Mouse (Mus musculus): ENCODE results near the gene Vamp5.

The Vamp5 gene

DNA sequence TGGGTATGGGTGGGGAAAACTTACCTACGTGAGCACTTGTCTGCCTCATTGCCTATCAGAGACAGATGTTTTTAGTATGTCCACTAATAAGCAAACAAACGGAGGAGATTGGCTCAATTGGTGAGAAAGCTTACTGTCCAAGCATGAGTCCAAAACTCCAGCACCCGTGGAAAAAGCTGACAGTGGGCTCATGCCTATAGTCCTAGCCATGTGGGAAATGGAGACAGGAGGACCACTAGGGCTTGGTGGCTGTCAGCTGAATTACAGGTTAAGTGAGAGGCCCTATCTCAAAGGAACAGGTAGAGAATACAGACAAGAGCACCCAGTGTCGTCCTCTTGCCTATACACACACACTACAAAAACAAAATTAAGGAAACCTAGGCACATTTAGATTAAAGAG lies 34.0 kb downstream of the Vamp5 start:
- no peak for DNase-seq (ENCODE audit: low spot score)

DNA sequence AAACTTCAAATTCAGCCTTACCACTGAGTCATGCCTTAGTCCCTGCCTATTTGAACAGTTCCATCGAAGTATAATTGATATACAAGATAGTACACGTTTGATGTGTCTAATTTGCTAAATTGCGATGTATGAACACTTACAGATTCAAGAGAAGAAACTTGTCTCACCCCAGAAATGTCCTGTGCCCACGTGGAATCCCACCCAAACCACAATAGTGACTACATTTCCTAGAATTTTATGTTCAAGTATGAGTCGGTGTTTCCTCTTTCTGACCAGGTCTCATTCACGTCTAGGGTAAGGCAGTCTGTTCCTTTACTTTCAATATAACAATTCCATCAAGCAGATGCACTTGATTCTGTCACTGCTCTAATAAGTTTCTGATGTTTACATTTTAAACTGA lies 34.6 kb downstream of the Vamp5 start:
- no peak for DNase-seq (ENCODE audit: low spot score)

DNA sequence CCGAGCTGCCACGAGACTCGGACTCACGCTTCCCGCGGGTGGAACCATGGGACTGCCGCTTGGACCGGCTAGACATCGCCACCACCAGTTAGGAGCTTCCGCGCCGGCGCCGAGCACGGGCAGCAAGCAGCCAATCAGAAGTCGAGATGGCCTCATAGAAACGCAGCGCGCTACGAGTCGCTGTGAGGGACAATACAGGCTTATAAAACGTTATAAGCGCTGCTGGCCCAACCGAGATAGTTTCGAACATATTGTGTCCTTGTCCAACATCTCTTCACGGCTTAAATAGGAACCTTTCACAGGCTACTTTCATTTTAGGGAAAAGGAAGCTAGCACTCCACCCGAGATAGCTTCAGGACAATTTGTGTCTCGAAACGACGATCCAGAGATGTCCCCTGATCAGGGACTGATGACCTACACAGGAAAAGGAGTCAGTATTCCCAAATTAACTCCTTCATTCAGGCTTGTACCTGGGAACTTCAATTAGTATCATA lies 35.1 kb downstream of the Vamp5 start, which contains the start of gene Usp39:
TSS of gene Usp39 (minus strand) at position 111 of the 494 bp plus-strand sequence.
- peak; percentile 88 for DNase-seq (ENCODE audit: low spot score)

DNA sequence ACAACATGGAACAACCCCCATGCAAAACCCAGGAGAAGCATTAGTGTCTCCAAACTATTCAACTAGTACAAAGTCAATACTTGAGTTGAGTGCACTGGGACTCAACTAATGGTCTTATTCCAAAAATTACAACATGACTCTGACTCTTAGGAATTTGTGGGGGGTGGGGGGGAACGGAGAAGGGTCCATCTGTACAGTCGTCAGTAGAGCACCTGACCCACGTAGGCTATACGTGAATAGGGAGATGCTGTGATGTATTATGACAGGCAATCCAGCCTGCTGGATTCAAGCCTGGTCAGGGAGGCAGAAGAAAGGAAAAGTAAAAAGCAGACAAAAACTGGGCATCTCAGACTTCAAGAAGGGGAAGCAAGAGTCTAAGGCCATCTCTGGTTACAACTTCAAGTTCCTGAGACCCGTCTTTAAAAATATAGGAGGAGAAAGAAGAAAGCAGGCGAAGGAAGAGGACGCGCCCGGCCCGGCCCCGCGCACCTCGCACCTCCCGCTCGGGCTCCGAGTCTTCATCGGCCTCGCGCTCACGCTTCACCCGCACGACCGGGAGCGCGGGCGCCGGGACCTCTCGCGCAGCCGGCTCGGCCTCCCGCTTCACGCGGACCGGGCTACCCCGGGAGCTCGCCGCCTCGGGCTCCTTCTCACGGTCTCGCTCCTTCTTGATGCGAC lies 35.7 kb downstream of the Vamp5 start:
- no peak for DNase-seq (ENCODE audit: low spot score)

DNA sequence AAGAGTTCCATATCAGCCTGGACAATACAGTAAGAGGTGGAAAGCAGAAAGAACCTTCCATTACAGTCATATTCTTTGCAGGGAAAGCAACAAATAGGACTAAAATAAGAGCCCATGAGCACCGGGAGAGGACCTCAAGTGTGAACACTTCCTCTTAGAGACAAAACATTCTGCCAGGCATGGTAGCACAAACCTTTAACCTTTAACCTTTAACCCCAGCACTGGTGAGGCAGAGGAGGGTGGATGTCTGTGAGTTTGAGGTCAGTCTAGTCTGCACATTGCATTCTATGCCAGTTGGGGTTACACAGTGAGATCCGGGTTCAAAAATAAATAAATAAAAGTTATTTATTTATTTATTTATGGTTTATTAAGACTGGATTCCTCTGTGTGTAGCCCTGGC lies 39.8 kb downstream of the Vamp5 start:
- DNase-seq (ENCODE audit: low spot score) = no peak

DNA sequence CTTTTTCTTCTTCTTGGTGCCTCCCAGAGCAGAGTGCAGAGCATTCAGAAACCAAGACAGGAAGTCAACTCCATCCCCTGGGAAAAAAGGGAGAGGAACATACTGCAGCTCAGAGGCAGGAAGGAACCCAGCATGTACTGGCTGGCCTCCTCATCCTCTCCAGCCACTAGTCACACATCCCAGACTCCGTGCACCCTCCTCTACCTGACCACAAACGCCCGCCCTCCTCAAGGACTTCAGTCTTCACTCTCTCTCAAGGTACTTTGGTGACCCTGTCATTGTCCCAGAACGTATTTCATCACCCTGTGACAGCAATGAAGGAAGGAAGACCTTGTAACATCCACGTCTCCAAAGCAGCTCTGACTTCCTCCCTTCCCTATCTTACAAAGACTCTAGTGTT lies 47.2 kb downstream of the Vamp5 start:
- no peak for DNase-seq (ENCODE audit: low spot score)

DNA sequence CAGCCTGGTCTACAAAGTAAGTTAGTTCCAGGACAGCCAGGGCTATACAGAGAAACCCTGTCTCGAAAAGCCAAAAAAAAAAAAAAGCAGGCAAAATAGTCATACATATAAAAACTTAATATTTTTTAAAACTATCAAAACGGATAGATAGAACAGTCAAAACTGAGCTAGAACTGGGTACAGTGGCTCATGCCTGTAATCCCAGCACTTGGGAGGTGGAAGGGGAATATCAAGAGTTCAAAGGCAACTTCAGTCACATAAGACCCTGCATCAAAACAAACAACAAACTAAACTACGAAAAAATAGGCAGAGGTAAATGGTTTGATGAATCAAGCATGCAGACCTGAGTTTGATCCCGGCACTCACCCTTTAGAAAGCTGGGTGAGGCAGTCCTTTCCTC lies 50.1 kb downstream of the Vamp5 start:
- DNase-seq (ENCODE audit: low spot score) = no peak

DNA sequence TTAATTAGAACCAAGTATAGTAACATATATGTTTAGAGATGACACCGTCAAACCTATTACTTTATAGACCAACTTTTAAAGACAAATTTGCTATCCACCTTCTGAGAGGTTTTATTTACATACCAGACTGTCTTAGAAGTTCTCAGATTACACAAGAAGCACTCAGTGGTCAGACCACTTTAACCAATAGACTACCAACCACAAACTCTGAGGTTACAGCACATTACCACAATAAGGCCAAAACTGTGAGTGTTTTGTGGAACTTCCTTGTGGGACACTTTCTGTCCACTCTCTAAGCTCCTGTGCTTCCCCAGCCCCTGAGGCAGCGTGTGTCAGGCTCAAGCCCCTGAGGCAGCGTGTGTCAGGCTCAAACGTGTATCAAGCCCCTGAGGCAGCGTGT lies 51.2 kb downstream of the Vamp5 start:
- DNase-seq (ENCODE audit: low spot score) = no peak

DNA sequence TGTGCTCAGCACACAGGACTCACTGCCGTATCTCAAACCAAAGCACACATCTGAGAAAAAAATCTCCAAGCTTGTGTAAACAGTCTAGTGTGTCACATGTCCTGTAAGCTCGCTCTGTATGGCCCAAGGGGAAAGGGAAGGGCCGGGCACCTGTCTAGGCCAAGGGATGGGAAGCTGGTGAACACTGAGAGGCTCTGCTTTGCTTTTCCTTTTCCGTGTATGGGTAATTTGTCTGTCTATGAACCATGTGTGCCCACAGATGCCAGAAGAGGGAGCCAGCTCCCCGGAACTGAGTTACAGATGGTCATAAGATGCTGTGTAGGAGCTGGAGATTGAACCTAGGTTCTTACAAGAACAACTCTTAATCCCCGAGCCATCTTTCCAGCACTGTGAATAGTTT lies 54.0 kb downstream of the Vamp5 start:
- DNase-seq (ENCODE audit: low spot score) = peak; percentile 43

DNA sequence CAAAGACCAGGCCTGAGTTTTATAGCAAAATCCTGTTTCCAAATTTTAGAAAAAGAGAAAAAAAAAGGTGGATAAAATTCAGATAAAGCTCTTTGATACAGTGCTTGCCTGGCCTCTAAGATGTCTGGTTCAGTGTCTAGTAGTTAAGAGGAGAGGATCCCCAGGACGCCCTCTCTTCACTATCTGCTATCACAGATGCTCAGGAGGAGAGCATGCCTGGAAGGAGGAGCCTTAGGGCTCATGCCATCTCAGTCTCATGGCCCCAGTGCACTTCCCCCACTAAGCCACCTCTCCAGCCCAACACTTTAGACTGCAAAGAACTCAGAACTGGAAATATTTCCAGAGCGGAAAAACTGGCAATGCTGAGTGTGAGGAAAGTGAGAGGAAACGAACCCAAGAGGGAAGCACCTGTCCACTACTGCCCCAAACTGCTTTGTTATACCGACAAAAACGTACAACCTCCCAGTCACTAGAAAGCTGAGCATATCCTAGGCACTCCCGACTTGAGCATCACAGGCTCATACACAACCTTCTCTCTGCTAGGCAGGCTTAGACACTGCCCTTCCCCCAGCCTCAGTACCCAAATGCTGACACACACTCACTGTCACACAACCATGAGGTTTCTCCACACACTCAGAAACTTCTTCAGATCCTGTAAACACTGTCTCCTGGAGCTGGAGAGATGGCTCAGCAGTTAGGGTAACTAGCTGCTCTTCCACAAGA lies 56.3 kb downstream of the Vamp5 start:
- DNase-seq (ENCODE audit: low spot score) = no peak

DNA sequence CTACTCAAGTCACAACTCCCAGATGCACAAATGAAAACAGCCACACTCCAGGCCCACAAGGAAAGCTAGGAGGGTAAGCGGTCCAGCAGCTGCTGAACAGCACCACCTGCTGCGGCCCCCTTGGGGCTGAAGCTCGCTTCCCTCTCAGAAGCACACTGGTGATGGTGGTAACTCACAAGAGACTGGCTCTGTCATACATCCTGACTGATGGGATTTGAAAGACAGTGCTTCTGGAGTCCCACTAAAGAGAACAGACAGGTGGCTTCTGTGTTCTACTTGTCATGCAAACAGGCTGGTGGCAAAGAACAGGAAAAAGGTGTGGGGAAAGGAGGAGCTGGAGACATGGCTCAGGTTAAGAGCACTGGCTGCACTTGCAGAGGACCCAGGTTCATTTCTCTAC lies 57.3 kb downstream of the Vamp5 start:
- DNase-seq (ENCODE audit: low spot score) = no peak

DNA sequence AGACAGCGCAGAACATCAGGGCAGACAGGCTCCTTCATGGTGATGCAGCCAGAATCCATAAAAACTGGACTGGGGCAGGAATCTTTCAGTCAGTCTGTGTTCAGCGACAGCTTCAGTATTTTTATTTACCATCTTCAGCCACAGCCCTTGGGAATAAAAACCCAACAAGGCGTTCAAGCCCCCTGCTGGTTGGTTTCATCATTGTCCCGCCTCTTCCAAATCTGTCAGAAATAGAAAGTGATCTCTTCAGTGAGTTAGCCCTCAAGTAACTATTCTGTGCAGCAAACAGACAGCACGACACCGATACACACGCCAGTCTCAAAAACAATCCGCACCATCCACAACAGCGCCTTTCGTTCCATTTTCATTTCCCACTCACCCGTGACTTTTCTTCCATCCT lies 61.2 kb downstream of the Vamp5 start:
- peak; percentile 27 for DNase-seq (ENCODE audit: low spot score)
